Mouse (Mus musculus): ENCODE results near the gene Bicd1.

Bicd1 gene

GRCm38 (mm10) chr6:149567219-149567618 is 158.5 kb downstream of the Bicd1 start:
- no peak for DNase-seq

GRCm38 (mm10) chr6:149574288-149574687 is 165.6 kb downstream of the Bicd1 start:
- DNase-seq, result no peak

- no peak for DNase-seq
These were observed 171.4 kb downstream of the Bicd1 start for GRCm38 (mm10) chr6:149580053-149580452.

- no peak for DNase-seq
These were observed 177.2 kb downstream of the Bicd1 start for GRCm38 (mm10) chr6:149585708-149586504.
